Mouse (Mus musculus) neural tube, embryonic 12.5 days (tissue): ENCODE data around the gene Tcte1. TPM values are rescaled to one million over a fixed set of nuclear protein-coding genes. Genes with fewer than 3 reads are reported as not detected.
A peak's percentile ranks its signal among the peaks of the same experiment; 100 is the strongest.

Experiments used
- ATAC-seq: fragments of 200-750 bp; cut with Nextera tagmentation; 2 replicates; pipeline ENCODE4 v1.8.0; 2017; ENCODE audit warnings: low read depth, mild to moderate bottlenecking, moderate TSS enrichment, moderate library complexity; ENCODE audit not compliant: low FRiP score
- H3K27ac ChIP-seq: fragments of 300-500 bp; sonication (generic); 2 replicates; pipeline ENCODE4 v1.5.1; 2016
- H3K27me3 ChIP-seq: fragments of 300-500 bp; sonication (generic); replicated peaks from 2 replicates; pipeline ENCODE4 v1.6.1; 2016; ENCODE audit warnings: mild to moderate bottlenecking
- H3K36me3 ChIP-seq: fragments of 300-500 bp; sonication (generic); 2 replicates; pipeline ENCODE4 v1.6.1; 2016; ENCODE audit warnings: mild to moderate bottlenecking
- H3K4me1 ChIP-seq: fragments of 300-500 bp; sonication (generic); 2 replicates; pipeline ENCODE4 v1.6.1; 2016
- H3K4me2 ChIP-seq: fragments of 300-500 bp; sonication (generic); replicated peaks from 2 replicates; pipeline ENCODE4 v1.6.1; 2016; ENCODE audit warnings: mild to moderate bottlenecking
- H3K4me3 ChIP-seq: fragments of 300-500 bp; sonication (generic); 2 replicates; pipeline ENCODE4 v1.5.1; 2016
- H3K9ac ChIP-seq: fragments of 300-500 bp; sonication (generic); 2 replicates; pipeline ENCODE4 v1.6.1; 2016; ENCODE audit warnings: mild to moderate bottlenecking
- H3K9me3 ChIP-seq: fragments of 300-500 bp; sonication (generic); 2 replicates; pipeline ENCODE4 v1.6.1; 2016; ENCODE audit warnings: mild to moderate bottlenecking
- WGBS: fragments of 180-500 bp; shearing (Covaris S2); methylation state at CpG from one replicate; pipeline ENCODE4 v1.1.7; 2016; 5-methylcytosine and 5-hydroxymethylcytosine counted together
- polyA plus RNA-seq: library from polyadenylated mRNA; unstranded; fragments of >200 nt; fragmentation: Nextera tagmentation; extraction: Ambion mirVana; gene quantifications from 2 replicates; pipeline ENCODE4 v1.2.1, GENCODE M21; 2016

The Tcte1 gene
- polyA plus RNA-seq, 1 experiment from 2014 or later = 1.9 TPM

DNA sequence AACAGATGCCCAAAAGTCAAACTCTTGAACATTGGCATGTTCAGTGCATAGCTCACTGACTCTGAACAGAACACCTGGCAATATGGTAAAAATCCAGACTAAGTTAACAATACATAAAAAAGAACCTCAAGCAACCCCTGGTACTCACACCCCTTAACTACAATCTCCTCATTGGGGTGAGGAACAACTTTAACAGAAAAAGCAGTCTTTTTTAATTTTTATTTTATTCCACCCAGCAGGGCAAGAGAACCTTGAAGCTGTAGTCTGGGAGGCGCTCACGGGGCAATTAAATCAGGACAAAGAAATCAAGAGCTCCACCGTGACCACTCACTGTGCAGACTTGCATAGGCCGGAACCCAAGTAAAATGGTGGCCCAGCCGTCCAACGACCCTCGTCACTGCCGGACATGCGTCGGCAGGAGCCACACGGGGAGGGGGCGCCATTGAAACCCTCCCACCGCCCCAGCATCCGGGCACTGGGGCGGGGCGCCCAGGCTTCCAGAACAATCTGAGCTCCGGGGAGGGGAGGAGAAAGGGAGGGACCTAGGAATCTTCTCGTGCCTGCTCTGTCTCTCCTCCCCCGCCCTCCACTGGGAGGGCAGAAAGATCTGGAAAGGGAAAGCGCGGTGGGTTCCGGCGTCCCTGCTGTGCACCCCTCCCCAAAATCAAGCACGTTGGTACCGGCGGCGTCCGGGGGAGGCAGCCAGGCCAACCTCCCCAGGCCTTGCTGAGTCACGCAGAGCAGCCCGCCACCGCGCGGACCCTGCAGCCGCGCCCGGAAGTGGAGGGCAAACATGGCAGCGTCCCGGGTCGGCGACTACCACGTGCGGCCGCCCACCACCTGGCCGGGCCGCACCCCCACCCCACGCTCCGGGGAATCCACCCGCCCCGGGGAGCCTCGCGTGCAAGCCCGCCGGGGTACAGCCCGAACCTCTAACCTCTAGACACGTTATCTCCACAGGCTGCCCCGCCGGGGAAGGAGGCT lies 49.2 kb downstream of the Tcte1 start:
- Histone ChIP-seq H3K4me3 (peak overlapping the region; percentile 99), H3K4me2 (peak overlapping the region; percentile 81), H3K36me3 (peaks cover 44% of the 10 kb centered on the region), H3K27me3 (no peaks in the 10 kb centered on the region), H3K4me1 (peaks cover 34% of the 10 kb centered on the region), H3K9me3 (no peaks in the 10 kb centered on the region), H3K9ac (peak overlapping the region; percentile 99), H3K27ac (peak overlapping the region; percentile 84)
- peak; percentile 52 for ATAC-seq
- WGBS = under 1% methylated on average over 57 of the region's 57 CpGs

- H3K36me3 ChIP-seq = peaks cover 36% of the 10 kb centered on the region
- H3K9me3 ChIP-seq = no peaks in the 10 kb centered on the region
- H3K27ac ChIP-seq = peak within 1 kb of the TSS; percentile 84
- peak within 1 kb of the TSS; percentile 99 for H3K4me3 ChIP-seq
- peak; percentile 81 for ATAC-seq
- WGBS = under 1% methylated on average over 41 of the region's 41 CpGs
- H3K9ac ChIP-seq = peak within 1 kb of the TSS; percentile 99
- H3K27me3 ChIP-seq = no peaks in the 10 kb centered on the region
- H3K4me2 ChIP-seq = peak within 1 kb of the TSS; percentile 81
- H3K4me1 ChIP-seq = peaks cover 32% of the 10 kb centered on the region
Observed at GRCm38 (mm10) chr17:45573087-45573779, 50.0 kb downstream of the Tcte1 start, which contains the start of gene Hsp90ab1. Hsp90ab1 (minus strand) TSS chr17:45573271.

DNA sequence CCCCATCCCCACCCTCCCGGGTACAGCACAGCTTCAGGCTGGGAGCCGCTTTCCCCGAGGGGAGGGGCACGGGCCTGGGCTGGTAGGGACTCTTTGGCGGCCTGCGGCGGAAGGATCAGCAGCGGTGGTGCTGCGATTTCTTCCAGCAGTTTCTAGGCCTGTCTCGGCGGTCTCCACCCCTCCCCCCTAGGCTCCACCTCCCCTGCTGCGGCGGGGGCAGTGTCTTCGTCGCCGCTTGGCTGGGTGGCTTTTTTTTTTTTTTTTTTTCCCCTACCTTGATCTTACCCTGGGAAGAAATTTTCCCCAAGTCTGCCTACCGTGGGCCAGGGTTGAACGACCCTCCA lies 50.5 kb downstream of the Tcte1 start:
- H3K4me3 ChIP-seq = peak overlapping the region; percentile 99
- peak overlapping the region; percentile 99 for H3K9ac ChIP-seq
- peak overlapping the region; percentile 84 for H3K27ac ChIP-seq
- ATAC-seq = peak; percentile 72
- H3K4me2 ChIP-seq = peak overlapping the region; percentile 81
- no peaks in the 10 kb centered on the region for H3K27me3 ChIP-seq
- WGBS = 0% methylated on average over 18 of the region's 18 CpGs
- H3K4me1 ChIP-seq = peaks cover 29% of the 10 kb centered on the region
- H3K36me3 ChIP-seq = peaks cover 31% of the 10 kb centered on the region
- no peaks in the 10 kb centered on the region for H3K9me3 ChIP-seq

- H3K9me3 ChIP-seq = no peaks in the 10 kb centered on the region
- H3K27me3 ChIP-seq = no peaks in the 10 kb centered on the region
- H3K9ac ChIP-seq = peak overlapping the region; percentile 99
- ATAC-seq = peak; percentile 23
- H3K4me2 ChIP-seq = peak overlapping the region; percentile 81
- peaks cover 29% of the 10 kb centered on the region for H3K4me1 ChIP-seq
- peak overlapping the region; percentile 99 for H3K4me3 ChIP-seq
- peak overlapping the region; percentile 84 for H3K27ac ChIP-seq
- 2% methylated on average over 17 of the region's 17 CpGs for WGBS
- peaks cover 26% of the 10 kb centered on the region for H3K36me3 ChIP-seq
Observed at GRCm38 (mm10) chr17:45574129-45574761, 51.0 kb downstream of the Tcte1 start.

- Histone ChIP-seq H3K36me3 (peaks cover 15% of the 10 kb centered on the region), H3K27me3 (no peaks in the 10 kb centered on the region), H3K4me3 (no peak overlapping the region), H3K9me3 (no peaks in the 10 kb centered on the region), H3K9ac (no peak overlapping the region), H3K4me1 (peaks cover 23% of the 10 kb centered on the region), H3K27ac (0 out of 2 replicates have a peak overlapping the region, but pooled peaks have one; percentile 84), H3K4me2 (peak overlapping the region; percentile 81; the same call in 1 of the 2 replicates)
- no peak for ATAC-seq
- 88% methylated on average over 8 of the region's 8 CpGs for WGBS
Observed at GRCm38 (mm10) chr17:45575123-45575897, 52.1 kb downstream of the Tcte1 start.

DNA sequence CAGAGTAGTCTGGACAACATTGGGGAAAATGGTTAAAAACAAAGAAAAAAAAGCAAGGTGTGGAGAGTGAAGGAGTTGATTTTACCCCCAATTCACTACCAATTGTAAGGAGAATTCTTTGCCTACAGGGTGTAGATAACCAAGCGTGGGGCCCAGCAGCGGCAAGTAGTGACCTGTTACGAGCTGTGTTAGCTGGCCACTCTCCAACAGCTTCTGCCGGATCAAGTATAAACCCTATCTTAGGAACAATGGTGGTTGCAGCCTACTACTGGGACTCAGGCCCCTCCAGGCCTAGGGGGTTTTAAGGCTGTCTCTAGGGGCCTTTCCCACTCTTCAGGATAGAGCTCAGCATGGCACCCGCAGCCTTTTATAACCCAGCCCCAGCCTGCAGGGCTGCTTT lies 55.0 kb downstream of the Tcte1 start:
- Histone ChIP-seq H3K36me3 (no peaks in the 10 kb centered on the region), H3K27ac (no peak overlapping the region), H3K27me3 (no peaks in the 10 kb centered on the region), H3K9me3 (no peaks in the 10 kb centered on the region), H3K4me2 (no peak overlapping the region), H3K4me1 (peaks cover 16% of the 10 kb centered on the region), H3K4me3 (no peak overlapping the region), H3K9ac (no peak overlapping the region)
- WGBS = 77% methylated on average over 5 of the region's 5 CpGs
- no peak for ATAC-seq

GRCm38 (mm10) chr17:45578843-45579242 lies 55.6 kb downstream of the Tcte1 start:
- WGBS = 78% methylated on average over 7 of the region's 7 CpGs
- H3K27me3 ChIP-seq = no peaks in the 10 kb centered on the region
- H3K4me2 ChIP-seq = no peak overlapping the region
- peaks cover 16% of the 10 kb centered on the region for H3K4me1 ChIP-seq
- H3K9me3 ChIP-seq = no peaks in the 10 kb centered on the region
- ATAC-seq = no peak
- H3K36me3 ChIP-seq = no peaks in the 10 kb centered on the region
- H3K9ac ChIP-seq = no peak overlapping the region
- H3K4me3 ChIP-seq = no peak overlapping the region
- H3K27ac ChIP-seq = no peak overlapping the region

DNA sequence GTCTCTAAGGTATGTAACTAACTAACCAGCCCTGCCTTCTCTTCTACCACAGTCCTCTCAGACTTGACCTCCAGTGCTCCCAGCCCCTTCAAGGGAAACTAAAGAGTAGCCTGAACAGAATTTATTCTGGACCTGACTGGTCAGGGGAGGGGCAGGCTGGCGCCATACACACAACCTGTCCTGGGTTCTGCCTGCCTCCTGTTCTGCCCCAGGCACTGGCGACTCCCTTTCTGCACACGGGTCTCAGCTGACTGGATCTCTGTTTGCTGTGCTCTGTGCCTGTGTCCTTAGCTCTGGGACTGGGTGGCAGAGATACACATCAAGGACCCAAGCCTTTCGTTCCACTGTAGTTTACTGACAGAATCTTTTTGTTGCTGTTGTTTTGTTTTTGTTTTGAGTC lies 56.3 kb downstream of the Tcte1 start:
- 85% methylated on average over 4 of the region's 4 CpGs for WGBS
- H3K27ac ChIP-seq = no peak overlapping the region
- no peaks in the 10 kb centered on the region for H3K27me3 ChIP-seq
- H3K4me3 ChIP-seq = no peak overlapping the region
- no peaks in the 10 kb centered on the region for H3K36me3 ChIP-seq
- no peak for ATAC-seq
- no peak overlapping the region for H3K4me2 ChIP-seq
- H3K9me3 ChIP-seq = no peaks in the 10 kb centered on the region
- H3K9ac ChIP-seq = no peak overlapping the region
- peaks cover 17% of the 10 kb centered on the region for H3K4me1 ChIP-seq

- no peak for ATAC-seq
- no peak overlapping the region for H3K4me2 ChIP-seq
- H3K27ac ChIP-seq = no peak overlapping the region
- no peaks in the 10 kb centered on the region for H3K9me3 ChIP-seq
- H3K9ac ChIP-seq = no peak overlapping the region
- H3K36me3 ChIP-seq = no peaks in the 10 kb centered on the region
- H3K4me1 ChIP-seq = peaks cover 16% of the 10 kb centered on the region; the same call in 1 of the 2 replicates
- 54% methylated on average over 12 of the region's 12 CpGs for WGBS
- H3K27me3 ChIP-seq = no peaks in the 10 kb centered on the region
- no peak overlapping the region for H3K4me3 ChIP-seq
Observed at GRCm38 (mm10) chr17:45580958-45581477, 57.8 kb downstream of the Tcte1 start.

DNA sequence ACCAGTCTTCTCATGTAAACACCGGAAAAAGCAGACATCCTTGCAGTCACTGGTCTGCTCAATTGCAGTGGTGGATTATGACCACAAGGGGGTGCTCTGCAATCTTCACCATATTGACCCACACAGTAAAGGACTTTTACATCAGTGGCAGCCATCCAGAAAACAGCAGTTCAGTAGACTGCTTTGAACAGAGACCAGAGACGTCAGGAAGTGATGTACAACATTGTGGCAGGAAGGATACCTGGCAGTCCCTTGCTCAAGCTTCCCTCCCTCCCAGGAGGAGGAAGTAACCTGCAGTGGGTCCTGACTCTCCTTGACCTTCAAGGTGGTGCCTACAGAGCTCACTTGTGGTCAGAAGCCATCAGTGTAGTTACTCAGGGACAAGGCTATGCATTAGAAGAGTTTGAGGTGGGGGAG lies 58.3 kb downstream of the Tcte1 start:
- 19% methylated on average over 2 of the region's 2 CpGs for WGBS
- no peak overlapping the region for H3K27ac ChIP-seq
- no peaks in the 10 kb centered on the region for H3K27me3 ChIP-seq
- no peaks in the 10 kb centered on the region for H3K36me3 ChIP-seq
- H3K4me2 ChIP-seq = no peak overlapping the region
- H3K4me3 ChIP-seq = no peak overlapping the region
- no peaks in the 10 kb centered on the region for H3K9me3 ChIP-seq
- H3K9ac ChIP-seq = no peak overlapping the region
- H3K4me1 ChIP-seq = peaks cover 16% of the 10 kb centered on the region; the same call in 1 of the 2 replicates
- peak; percentile 35; the same call in 1 of the 2 replicates for ATAC-seq

- no peak overlapping the region for H3K4me3 ChIP-seq
- ATAC-seq = no peak
- H3K4me1 ChIP-seq = peaks cover 16% of the 10 kb centered on the region; the same call in 1 of the 2 replicates
- H3K9me3 ChIP-seq = no peaks in the 10 kb centered on the region
- no peaks in the 10 kb centered on the region for H3K27me3 ChIP-seq
- WGBS = 96% methylated on average over 6 of the region's 6 CpGs
- H3K27ac ChIP-seq = no peak overlapping the region
- no peak overlapping the region for H3K9ac ChIP-seq
- H3K4me2 ChIP-seq = no peak overlapping the region
- H3K36me3 ChIP-seq = peaks cover 5% of the 10 kb centered on the region; the same call in 1 of the 2 replicates
Observed at GRCm38 (mm10) chr17:45582188-45582587, 59.0 kb downstream of the Tcte1 start.
